Mouse (Mus musculus) brain, embryonic 14.5 days (tissue): Measurements from ENCODE around the gene Ppp5c.
"Not testable (repeated sequence)": the region's sequence is repeated elsewhere in the genome, so short reads cannot be mapped to it uniquely, and the experiment has no call there.

ENCODE experiments used
- CTCF ChIP-seq: fragments of 200-500 bp; IDR thresholded peaks from 2 replicates; pipeline ENCODE4 v1.5.1; 2012; ENCODE audit warnings: inconsistent platforms, mild to moderate bottlenecking, moderate library complexity, borderline replicate concordance; ENCODE audit not compliant: insufficient read depth, insufficient read length; ENCODE audit errors: extremely low read depth
- POLR2A ChIP-seq: fragments of 200-500 bp; IDR thresholded peaks from 2 replicates; pipeline ENCODE4 v1.6.1; 2012; ENCODE audit warnings: mild to moderate bottlenecking, inconsistent platforms, borderline replicate concordance; ENCODE audit not compliant: poor library complexity, insufficient read depth, insufficient read length, severe bottlenecking; ENCODE audit errors: extremely low read depth

DNA sequence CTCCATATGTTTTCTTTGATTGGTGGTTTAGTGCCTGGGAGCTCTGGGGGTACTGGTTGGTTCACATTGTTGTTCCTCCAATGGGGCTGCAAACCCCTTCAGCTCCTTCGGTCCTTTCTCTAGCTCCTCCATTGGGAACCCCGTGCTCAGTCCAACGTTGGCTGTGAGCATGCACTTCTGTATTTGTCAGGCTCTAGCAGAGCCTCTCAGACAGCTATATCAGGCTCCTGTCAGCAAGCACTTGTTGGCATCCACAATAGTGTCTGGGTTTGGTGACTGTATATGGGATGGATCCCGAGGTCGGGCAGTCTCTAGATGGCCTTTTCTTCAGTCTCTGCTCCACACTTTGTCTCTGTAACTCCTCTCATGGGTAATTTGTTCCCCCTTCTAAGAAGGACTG, 39.9 kb upstream of the Ppp5c start:
- TF ChIP-seq CTCF, POLR2A: not testable (repeated sequence)
